Mouse (Mus musculus) heart, embryonic 14.5 days (tissue): ENCODE data around the gene Btn2a2. TPM values are rescaled to one million over a fixed set of nuclear protein-coding genes. Genes with fewer than 3 reads are reported as not detected.

Experiments used
- ATAC-seq: fragments of 200-750 bp; cut with Nextera tagmentation; 2 replicates; pipeline ENCODE4 v1.8.0; 2017; ENCODE audit warnings: low read depth, moderate TSS enrichment; ENCODE audit not compliant: insufficient number of reproducible peaks, insufficient read depth, low FRiP score
- H3K27ac ChIP-seq, 2 experiments: fragments of 200-500 bp in 1 of 2; fragments of 300-500 bp in 1 of 2; sonication (generic) in 1 of 2; replicated peaks in 1 of 2; 2 replicates each; pipeline ENCODE4 v1.5.1; 2012 to 2014; ENCODE audit warnings: low read depth in 2 of 2, low read length in 2 of 2, control low read depth in 1 of 2, mild to moderate bottlenecking in 1 of 2, mixed read lengths in 1 of 2; ENCODE audit not compliant: control insufficient read depth in 1 of 2, insufficient read depth in 1 of 2
- H3K27me3 ChIP-seq: fragments of 300-500 bp; sonication (generic); 2 replicates; pipeline ENCODE4 v1.6.1; 2014; ENCODE audit warnings: mild to moderate bottlenecking, low read length, control low read depth; ENCODE audit not compliant: control insufficient read depth, insufficient read depth
- H3K36me3 ChIP-seq: fragments of 300-500 bp; sonication (generic); 2 replicates; pipeline ENCODE4 v1.6.1; 2014; ENCODE audit warnings: mild to moderate bottlenecking, control low read depth, low read length, mixed read lengths; ENCODE audit not compliant: control insufficient read depth, insufficient read depth
- H3K4me1 ChIP-seq, 2 experiments: fragments of 200-500 bp in 1 of 2; fragments of 300-500 bp in 1 of 2; sonication (generic) in 1 of 2; 2 replicates each; pipeline ENCODE4 v1.6.1; 2012 to 2014; ENCODE audit warnings: low read length in 2 of 2, control low read depth in 1 of 2, mixed read lengths in 1 of 2; ENCODE audit not compliant: control insufficient read depth in 2 of 2, insufficient read depth in 2 of 2
- H3K4me2 ChIP-seq: fragments of 300-500 bp; sonication (generic); 2 replicates; pipeline ENCODE4 v1.6.1; 2014; ENCODE audit warnings: mild to moderate bottlenecking, low read length
- H3K4me3 ChIP-seq, 2 experiments: fragments of 200-500 bp in 1 of 2; fragments of 300-500 bp in 1 of 2; sonication (generic) in 1 of 2; 2 replicates each; pipeline ENCODE4 v1.5.1; 2012 to 2014; ENCODE audit warnings: low read length in 2 of 2, mild to moderate bottlenecking in 2 of 2, control low read depth in 1 of 2, low read depth in 1 of 2, moderate library complexity in 1 of 2; ENCODE audit not compliant: control insufficient read depth in 1 of 2, insufficient read depth in 1 of 2
- H3K9ac ChIP-seq: fragments of 300-500 bp; sonication (generic); 2 replicates; pipeline ENCODE4 v1.6.1; 2014; ENCODE audit warnings: mild to moderate bottlenecking, low read length
- H3K9me3 ChIP-seq: fragments of 300-500 bp; sonication (generic); 2 replicates; pipeline ENCODE4 v1.6.1; 2016; ENCODE audit warnings: low read length, control low read depth; ENCODE audit not compliant: control insufficient read depth
- WGBS: fragments of 180-500 bp; shearing (Covaris S2); extraction: QIAGEN DNeasy Blood & Tissue Kit; methylation state at CpG from one replicate; pipeline ENCODE4 v1.1.7; 2014; 5-methylcytosine and 5-hydroxymethylcytosine counted together
- polyA plus RNA-seq: library from polyadenylated mRNA; unstranded; fragments of >200 nt; fragmentation: Nextera tagmentation; extraction: Ambion mirVana; gene quantifications from 2 replicates; pipeline ENCODE4 v1.2.1, GENCODE M21; 2014

Gene Btn2a2
- polyA plus RNA-seq, 1 experiment from 2014 or later: 0.43 TPM

DNA sequence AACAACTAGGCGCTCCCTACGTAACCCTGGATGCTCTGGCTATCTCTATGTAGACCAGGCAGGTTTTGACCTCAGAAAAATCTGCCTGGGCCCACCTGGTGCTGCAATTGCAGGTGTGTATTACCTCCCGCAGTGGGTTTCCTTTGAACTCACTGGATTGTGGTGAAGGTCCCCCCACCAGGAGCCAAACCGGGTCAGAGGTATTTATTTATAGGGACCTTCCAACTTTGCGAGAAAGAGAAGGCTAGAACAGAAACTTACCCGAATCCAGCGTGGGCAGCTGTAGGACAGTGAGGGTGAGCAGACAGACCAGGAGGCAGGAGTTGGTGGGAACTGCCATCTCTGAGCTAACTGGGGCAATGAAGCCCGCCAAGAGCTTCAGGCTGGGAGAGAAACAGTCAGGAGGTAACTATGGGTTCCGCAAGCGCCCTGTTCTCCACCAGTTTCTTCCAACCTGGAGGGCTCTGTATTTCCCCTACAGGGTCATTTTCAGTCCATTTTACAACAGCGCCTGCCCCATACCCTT, 23.8 kb downstream of the Btn2a2 start:
- Histone ChIP-seq H3K36me3 (no peaks in the 10 kb centered on the region), H3K4me2 (peak overlapping the region; percentile 80), H3K27me3 (no peaks in the 10 kb centered on the region), H3K4me3 (peak overlapping the region; percentile 62 to 66), H3K9me3 (no peaks in the 10 kb centered on the region), H3K4me1 (peaks cover 3 to 16% of the 10 kb centered on the region in 2 experiments; a peak in 3 of 4 replicates), H3K9ac (peak overlapping the region; percentile 76), H3K27ac (no peak overlapping the region)
- no peak for ATAC-seq
- 3% methylated on average over 11 of the region's 11 CpGs for WGBS

DNA sequence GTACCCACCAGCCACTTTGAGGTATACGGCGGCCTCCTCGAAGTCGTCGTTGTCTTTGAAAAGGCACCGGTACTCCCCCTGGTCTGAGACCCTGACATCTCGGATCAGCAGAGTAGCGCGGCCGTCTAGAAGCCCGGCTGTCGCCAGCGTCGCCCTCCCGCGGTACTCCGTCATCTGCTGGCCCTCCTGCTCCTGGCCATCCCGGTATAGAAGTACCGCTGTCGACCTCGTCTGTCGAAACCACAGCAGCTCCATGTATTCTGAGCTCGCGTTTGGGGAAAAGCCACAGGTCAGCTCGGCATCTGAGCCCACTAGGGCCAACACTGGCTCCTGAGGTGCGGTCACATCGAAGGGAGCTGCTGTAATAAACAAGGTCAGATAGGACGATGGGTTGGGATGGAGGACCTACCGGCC, 24.4 kb downstream of the Btn2a2 start:
- Histone ChIP-seq H3K9ac (peak overlapping the region; percentile 76), H3K27ac (peak overlapping the region; percentile 28 to 33; a peak in 1 of 4 replicates), H3K36me3 (no peaks in the 10 kb centered on the region), H3K9me3 (no peaks in the 10 kb centered on the region), H3K4me1 (peaks cover 7 to 20% of the 10 kb centered on the region in 2 experiments), H3K4me2 (peak overlapping the region; percentile 80), H3K27me3 (no peaks in the 10 kb centered on the region), H3K4me3 (peak overlapping the region; percentile 62 to 66)
- WGBS: under 1% methylated on average over 29 of the region's 29 CpGs
- ATAC-seq: peak; percentile 44; the same call in 1 of the 2 replicates

DNA sequence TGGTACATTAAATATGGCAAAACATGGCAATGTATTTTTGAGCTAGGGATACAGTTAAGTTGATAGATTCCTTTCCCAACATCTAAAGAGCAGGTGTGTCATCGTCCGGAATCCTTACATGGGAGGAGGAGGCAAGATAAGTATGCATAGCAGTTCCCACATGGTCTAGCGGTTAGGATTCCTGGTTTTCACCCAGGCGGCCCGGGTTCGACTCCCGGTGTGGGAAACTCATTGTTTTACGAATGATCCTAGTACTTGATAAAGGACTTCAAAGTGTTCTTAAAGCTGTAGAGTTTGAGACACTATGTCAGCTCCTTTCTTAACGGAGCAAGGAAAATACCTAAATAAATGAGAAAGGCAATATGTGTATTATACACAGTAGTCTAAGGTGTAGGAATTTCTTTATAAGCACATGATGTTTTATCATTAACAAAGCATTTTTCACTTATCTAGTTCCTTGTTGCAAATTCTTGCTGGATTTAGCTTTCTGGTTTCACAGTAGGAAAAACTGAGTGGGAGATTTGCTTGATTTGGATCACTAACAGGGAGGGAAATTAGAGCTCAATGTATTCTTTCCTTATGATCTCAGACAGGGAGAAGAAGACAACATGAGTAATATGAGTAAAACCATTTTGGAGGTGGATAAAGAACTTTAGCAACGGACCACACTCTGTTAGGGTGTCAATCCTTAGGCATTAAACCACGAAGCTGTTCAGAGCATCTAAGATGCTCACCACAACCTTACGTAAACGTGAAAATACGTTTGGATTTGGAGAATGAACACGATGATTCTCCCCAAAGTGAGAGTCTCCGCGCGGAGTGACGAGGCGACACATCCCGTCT, 25.1 kb downstream of the Btn2a2 start:
- Histone ChIP-seq H3K9ac (peak overlapping the region; percentile 76), H3K4me3 (peak overlapping the region; percentile 62 to 66), H3K4me2 (peak overlapping the region; percentile 80), H3K4me1 (peaks cover 11 to 21% of the 10 kb centered on the region in 2 experiments), H3K27me3 (0 out of 2 replicates have a peak, but pooled peaks cover 1% of the 10 kb centered on the region), H3K9me3 (no peaks in the 10 kb centered on the region), H3K36me3 (no peaks in the 10 kb centered on the region), H3K27ac (peak overlapping the region in 1 of 2 experiments; percentile 28; a peak in 1 of 4 replicates)
- under 1% methylated on average over 21 of the region's 21 CpGs for WGBS
- no peak for ATAC-seq

DNA sequence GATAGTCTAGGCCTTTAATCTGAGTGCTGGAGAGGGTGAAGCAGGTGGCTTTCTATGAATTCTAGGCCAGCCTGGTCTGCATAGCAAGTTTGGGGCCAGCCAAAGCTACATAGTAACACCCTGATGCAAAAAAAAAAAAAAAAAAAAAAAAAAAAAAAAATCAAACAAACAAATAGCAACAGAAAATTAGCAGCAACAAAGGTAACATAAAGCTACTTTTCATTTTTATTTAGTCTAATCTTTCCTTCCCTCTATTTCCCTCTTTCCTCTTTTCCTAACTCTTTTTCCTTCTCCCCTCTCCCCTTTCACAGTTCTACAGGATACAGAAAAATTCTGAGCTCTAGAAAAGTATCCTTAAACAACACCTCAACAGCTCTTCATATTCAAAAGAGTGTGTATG, 26.0 kb downstream of the Btn2a2 start:
- Histone ChIP-seq H3K9me3 (no peaks in the 10 kb centered on the region), H3K4me2 (no peak overlapping the region), H3K36me3 (no peaks in the 10 kb centered on the region), H3K4me3 (no peak overlapping the region), H3K9ac (no peak overlapping the region), H3K27me3 (0 out of 2 replicates have a peak, but pooled peaks cover 4% of the 10 kb centered on the region), H3K4me1 (peaks cover 11 to 21% of the 10 kb centered on the region in 2 experiments), H3K27ac (no peak overlapping the region)
- ATAC-seq: no peak

DNA sequence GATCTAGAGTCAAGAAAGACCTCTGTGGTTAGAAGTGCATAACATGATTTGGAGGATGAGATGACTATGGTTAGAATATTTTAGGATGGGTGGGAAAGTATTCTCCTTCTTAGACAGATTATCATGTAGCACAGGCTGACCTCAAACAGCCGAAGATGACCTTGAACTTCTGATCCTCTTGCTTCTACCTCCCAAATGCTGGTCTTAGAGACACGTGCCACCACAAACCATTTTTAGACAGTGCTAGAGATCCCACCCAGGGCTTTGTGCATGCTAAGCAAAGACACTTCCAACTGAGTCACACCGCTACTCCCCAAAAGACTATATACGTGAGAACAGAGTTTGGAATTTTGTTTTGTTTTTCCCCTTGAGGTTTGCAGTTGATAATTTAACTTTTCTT, 26.6 kb downstream of the Btn2a2 start:
- H3K4me3 ChIP-seq: no peak overlapping the region
- ATAC-seq: no peak
- no peaks in the 10 kb centered on the region for H3K36me3 ChIP-seq
- peaks cover 11 to 21% of the 10 kb centered on the region in 2 experiments for H3K4me1 ChIP-seq
- no peak overlapping the region for H3K4me2 ChIP-seq
- H3K9me3 ChIP-seq: no peaks in the 10 kb centered on the region
- H3K27me3 ChIP-seq: 0 out of 2 replicates have a peak, but pooled peaks cover 4% of the 10 kb centered on the region
- 76% methylated on average over 4 of the region's 4 CpGs for WGBS
- no peak overlapping the region for H3K9ac ChIP-seq
- H3K27ac ChIP-seq: no peak overlapping the region

DNA sequence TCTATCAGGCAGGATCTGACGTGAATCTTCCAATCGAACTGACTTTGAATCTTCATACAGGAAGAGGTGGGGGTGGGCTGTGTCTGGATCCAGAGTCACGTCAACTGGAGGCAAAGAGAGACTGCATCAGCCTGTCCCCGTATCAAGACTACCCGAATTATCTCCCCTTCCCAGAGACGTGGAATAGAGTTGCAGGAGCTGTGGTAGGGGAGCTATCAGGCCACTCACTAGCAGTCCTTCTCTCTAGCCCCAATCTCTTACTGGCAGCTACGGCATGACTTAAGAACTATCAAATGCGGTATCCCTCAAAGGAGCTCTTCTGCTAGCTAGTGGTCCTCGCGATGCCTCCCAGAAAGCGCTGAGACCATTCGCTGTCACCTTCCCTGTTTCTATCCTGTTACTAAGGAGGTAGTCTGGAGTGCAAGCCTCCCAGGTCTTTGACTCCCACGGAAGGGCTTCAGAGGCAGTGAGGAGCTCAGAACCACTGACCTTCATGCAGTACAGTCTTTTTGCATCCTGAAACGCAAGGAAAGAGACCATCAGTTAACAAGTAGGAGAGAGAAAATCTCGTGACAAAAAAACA, 29.3 kb downstream of the Btn2a2 start:
- no peak overlapping the region for H3K27ac ChIP-seq
- H3K4me1 ChIP-seq: peaks cover 5 to 8% of the 10 kb centered on the region in 2 experiments; a peak in 2 of 4 replicates
- H3K4me2 ChIP-seq: peak overlapping the region; percentile 47
- 0 out of 2 replicates have a peak, but pooled peaks cover 4% of the 10 kb centered on the region for H3K27me3 ChIP-seq
- no peaks in the 10 kb centered on the region for H3K9me3 ChIP-seq
- 0 out of 4 replicates have a peak overlapping the region, but pooled peaks of 1 of the 2 experiments have one; percentile 6 for H3K4me3 ChIP-seq
- H3K9ac ChIP-seq: 0 out of 2 replicates have a peak overlapping the region, but pooled peaks have one; percentile 30
- 17% methylated on average over 15 of the region's 15 CpGs for WGBS
- H3K36me3 ChIP-seq: no peaks in the 10 kb centered on the region
- ATAC-seq: no peak

DNA sequence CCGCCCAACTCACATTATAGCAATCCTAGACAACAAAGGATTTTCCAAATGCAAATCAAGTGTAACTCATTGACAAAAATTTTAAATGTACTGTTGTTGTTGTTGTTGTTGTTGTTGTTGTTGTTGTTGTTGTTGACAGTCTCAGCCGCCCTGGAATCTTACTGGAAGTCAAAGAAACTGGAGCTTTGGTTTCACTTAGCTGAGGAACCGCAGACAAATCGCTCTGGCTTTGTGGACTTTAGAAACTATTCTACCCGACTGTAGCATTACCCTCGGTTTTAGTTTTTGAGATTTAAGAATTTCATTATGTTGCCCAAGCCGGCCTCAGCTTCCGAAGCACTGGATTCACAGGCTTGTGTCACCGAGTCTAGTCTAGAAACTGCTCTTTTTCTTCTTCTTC, 34.7 kb downstream of the Btn2a2 start:
- H3K4me1 ChIP-seq: peaks cover 1 to 2% of the 10 kb centered on the region in 2 experiments; a peak in 3 of 4 replicates
- H3K27ac ChIP-seq: peak overlapping the region; percentile 85 to 94
- H3K4me2 ChIP-seq: peak overlapping the region; percentile 73
- H3K4me3 ChIP-seq: peak overlapping the region; percentile 77 to 96
- no peaks in the 10 kb centered on the region for H3K36me3 ChIP-seq
- 0 out of 2 replicates have a peak, but pooled peaks cover 4% of the 10 kb centered on the region for H3K27me3 ChIP-seq
- WGBS: 2% methylated on average over 9 of the region's 9 CpGs
- H3K9me3 ChIP-seq: no peaks in the 10 kb centered on the region
- peak overlapping the region; percentile 81 for H3K9ac ChIP-seq
- no peak for ATAC-seq
